Mouse (Mus musculus) heart, postnatal 0 days (tissue): ENCODE data around the gene Camta1.

Source experiments
- CTCF ChIP-seq: IDR thresholded peaks from 2 replicates; pipeline ENCODE4 v1.5.1; 2016; ENCODE audit warnings: antibody characterized with exemption, control low read depth, low read depth
- EP300 ChIP-seq: IDR thresholded peaks from 2 replicates; pipeline ENCODE4 v1.6.1; 2016; ENCODE audit warnings: antibody characterized with exemption, low read depth

GRCm38 (mm10) chr4:151506701-151507100 is 355.0 kb downstream of the Camta1 start:
- no peak for TF ChIP-seq CTCF
- TF ChIP-seq EP300 = no peak
